Mouse (Mus musculus) kidney, embryonic 16.5 days (tissue): ENCODE data around the gene Mfsd2b. TPM values are rescaled to one million over a fixed set of nuclear protein-coding genes. Genes with fewer than 3 reads are reported as not detected.
"Not testable (repeated sequence)": the region's sequence is repeated elsewhere in the genome, so short reads cannot be mapped to it uniquely, and the experiment has no call there.

Experiments used
- ATAC-seq: fragments of 200-750 bp; cut with Nextera tagmentation; 2 replicates; pipeline ENCODE4 v1.8.0; 2017; ENCODE audit warnings: moderate TSS enrichment; ENCODE audit not compliant: low FRiP score, low TSS enrichment
- H3K27ac ChIP-seq: fragments of 300-500 bp; sonication (generic); 2 replicates; pipeline ENCODE4 v1.5.1; 2014; ENCODE audit warnings: low read length
- H3K27me3 ChIP-seq: fragments of 300-500 bp; sonication (generic); 2 replicates; pipeline ENCODE4 v1.6.1; 2014; ENCODE audit warnings: low read length, control low read depth, mixed read lengths; ENCODE audit not compliant: insufficient read depth
- H3K36me3 ChIP-seq: fragments of 300-500 bp; sonication (generic); 2 replicates; pipeline ENCODE4 v1.6.1; 2014; ENCODE audit warnings: low read length, control low read depth, mixed read lengths; ENCODE audit not compliant: insufficient read depth
- H3K4me1 ChIP-seq: fragments of 300-500 bp; sonication (generic); 2 replicates; pipeline ENCODE4 v1.6.1; 2014; ENCODE audit warnings: low read length, control low read depth, mixed read lengths; ENCODE audit not compliant: insufficient read depth
- H3K4me2 ChIP-seq: fragments of 300-500 bp; sonication (generic); replicated peaks from 2 replicates; pipeline ENCODE4 v1.6.1; 2014; ENCODE audit warnings: low read depth, low read length
- H3K4me3 ChIP-seq: fragments of 300-500 bp; sonication (generic); 2 replicates; pipeline ENCODE4 v1.5.1; 2014; ENCODE audit warnings: mild to moderate bottlenecking, low read length
- H3K9ac ChIP-seq: fragments of 300-500 bp; sonication (generic); replicated peaks from 2 replicates; pipeline ENCODE4 v1.6.1; 2014; ENCODE audit warnings: low read length
- H3K9me3 ChIP-seq: fragments of 300-500 bp; sonication (generic); 2 replicates; pipeline ENCODE4 v1.6.1; 2016; ENCODE audit warnings: low read length, control low read depth
- WGBS: fragments of 180-500 bp; shearing (Covaris S2); extraction: QIAGEN DNeasy Blood & Tissue Kit; methylation state at CpG from one replicate; pipeline ENCODE4 v1.1.7; 2014; 5-methylcytosine and 5-hydroxymethylcytosine counted together
- polyA plus RNA-seq: library from polyadenylated mRNA; unstranded; fragments of >200 nt; fragmentation: Nextera tagmentation; extraction: Ambion mirVana; gene quantifications from 2 replicates; pipeline ENCODE4 v1.2.1, GENCODE M21; 2015

Mfsd2b gene
- polyA plus RNA-seq: 0.97 and 1.0 TPM in 2 replicates

DNA sequence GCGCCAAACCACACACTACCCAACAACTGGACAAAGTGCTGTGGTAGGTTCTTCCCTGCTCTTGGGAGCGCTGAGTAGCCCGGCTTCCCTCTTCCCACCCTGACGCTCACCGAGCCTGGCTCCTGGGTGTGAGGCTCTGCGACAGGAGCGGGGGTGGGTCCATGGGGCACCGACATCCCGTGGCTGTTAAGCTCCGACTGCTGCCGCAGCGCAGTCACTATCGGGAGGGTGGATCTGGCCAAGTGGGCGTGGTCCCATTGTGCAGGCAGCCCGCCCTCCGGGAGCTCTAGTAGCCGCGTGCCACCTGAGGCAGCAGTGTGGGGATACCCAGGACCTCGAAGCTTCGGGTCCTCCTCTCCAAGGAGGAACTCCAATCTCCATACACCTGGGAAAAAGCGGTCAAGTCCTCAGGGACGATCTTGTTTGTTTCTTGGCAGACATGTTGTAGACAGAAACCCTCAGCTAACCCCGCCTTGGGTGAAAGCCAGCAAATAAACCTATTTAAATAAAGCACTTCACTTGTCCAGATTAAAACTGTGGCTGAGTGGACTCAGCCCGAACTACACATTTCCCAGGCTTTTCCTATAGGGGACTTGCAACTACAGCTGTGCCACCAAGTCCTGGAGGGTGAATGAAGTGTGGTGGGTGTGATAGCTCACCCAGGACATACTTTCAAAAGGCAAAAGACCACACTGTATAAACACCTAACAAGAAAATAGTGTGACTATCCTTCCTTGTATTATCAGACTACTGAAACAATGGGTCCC is at the start of gene Mfsd2b:
Gene Mfsd2b (minus strand): TSS at position 199 of the 767 bp plus-strand sequence.
- Histone ChIP-seq H3K9ac (peak within 1 kb of the TSS; percentile 19; the same call in 1 of the 2 replicates), H3K36me3 (peaks cover 9% of the 10 kb centered on the region), H3K4me2 (peak within 1 kb of the TSS; percentile 64), H3K4me1 (peaks cover 5% of the 10 kb centered on the region; the same call in 1 of the 2 replicates), H3K9me3 (no peaks in the 10 kb centered on the region; the same call in 1 of the 2 replicates), H3K27me3 (peaks cover 10% of the 10 kb centered on the region; the same call in 1 of the 2 replicates), H3K27ac (no peak within 1 kb of the TSS), H3K4me3 (peak within 1 kb of the TSS; percentile 33)
- WGBS: 3% methylated on average over 24 of the region's 24 CpGs
- ATAC-seq: peak; percentile 94

GRCm38 (mm10) chr12:4917805-4918591 is 43.8 kb upstream of the Mfsd2b start:
- under 1% methylated on average over 45 of the region's 48 CpGs for WGBS
- Histone ChIP-seq H3K27me3 (no peaks in the 10 kb centered on the region), H3K9ac (peak overlapping the region; percentile 99), H3K4me1 (peaks cover 10% of the 10 kb centered on the region), H3K4me2 (peak overlapping the region; percentile 79), H3K9me3 (no peaks in the 10 kb centered on the region), H3K27ac (peak overlapping the region; percentile 98), H3K4me3 (peak overlapping the region; percentile 97), H3K36me3 (no peaks in the 10 kb centered on the region)
- ATAC-seq: no peak; the same call in 1 of the 2 replicates

DNA sequence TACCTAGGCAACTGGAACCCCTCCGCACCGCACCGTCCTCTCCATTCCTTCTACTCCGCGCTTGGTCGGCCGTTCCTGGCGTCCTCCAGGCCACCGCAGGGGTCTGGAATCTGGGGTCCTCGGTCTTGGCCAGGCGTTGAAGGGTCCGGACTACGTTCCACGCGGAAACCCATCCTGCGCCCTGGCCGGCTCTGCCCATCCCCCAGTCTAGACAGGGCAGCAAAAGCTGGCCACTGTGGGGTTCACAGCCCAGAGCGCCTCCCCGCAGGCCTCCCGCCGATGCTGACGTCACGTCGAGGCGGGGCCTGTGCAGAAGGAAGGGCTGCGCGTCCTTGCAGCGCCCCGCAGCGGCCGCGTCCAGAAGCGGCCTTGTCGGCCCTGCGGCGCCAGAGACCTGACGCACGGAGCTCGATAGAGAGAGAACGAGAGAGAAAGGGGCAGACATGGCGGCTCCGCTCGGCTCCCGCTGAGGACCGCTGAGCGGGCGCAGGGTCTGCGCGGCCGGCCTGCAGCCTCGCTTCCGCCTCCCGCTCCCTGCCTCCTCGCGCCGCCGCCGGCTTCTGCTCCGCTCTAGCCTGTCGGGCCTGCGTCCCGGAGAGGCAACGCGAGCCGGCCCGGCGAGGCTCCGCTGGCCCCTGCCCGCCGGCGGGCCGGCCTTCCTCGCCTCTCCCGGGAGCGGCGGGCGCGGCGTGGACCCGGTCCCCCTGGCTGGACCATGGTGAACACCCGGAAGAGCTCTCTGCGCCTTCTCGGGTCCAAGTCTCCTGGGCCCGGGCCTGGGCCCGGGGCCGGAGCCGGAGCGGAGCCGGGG is 43.0 kb upstream of the Mfsd2b start, which contains the start of gene Atad2b:
Gene Atad2b (plus strand): TSS at position 360 of the 811 bp plus-strand sequence.
- H3K9me3 ChIP-seq: no peaks in the 10 kb centered on the region
- H3K36me3 ChIP-seq: no peaks in the 10 kb centered on the region
- peak; percentile 99 for ATAC-seq
- peak within 1 kb of the TSS; percentile 98 for H3K27ac ChIP-seq
- H3K27me3 ChIP-seq: no peaks in the 10 kb centered on the region
- H3K4me2 ChIP-seq: peak within 1 kb of the TSS; percentile 79
- peak within 1 kb of the TSS; percentile 97 for H3K4me3 ChIP-seq
- peaks cover 10% of the 10 kb centered on the region for H3K4me1 ChIP-seq
- under 1% methylated on average over 70 of the region's 89 CpGs for WGBS
- peak within 1 kb of the TSS; percentile 99 for H3K9ac ChIP-seq

DNA sequence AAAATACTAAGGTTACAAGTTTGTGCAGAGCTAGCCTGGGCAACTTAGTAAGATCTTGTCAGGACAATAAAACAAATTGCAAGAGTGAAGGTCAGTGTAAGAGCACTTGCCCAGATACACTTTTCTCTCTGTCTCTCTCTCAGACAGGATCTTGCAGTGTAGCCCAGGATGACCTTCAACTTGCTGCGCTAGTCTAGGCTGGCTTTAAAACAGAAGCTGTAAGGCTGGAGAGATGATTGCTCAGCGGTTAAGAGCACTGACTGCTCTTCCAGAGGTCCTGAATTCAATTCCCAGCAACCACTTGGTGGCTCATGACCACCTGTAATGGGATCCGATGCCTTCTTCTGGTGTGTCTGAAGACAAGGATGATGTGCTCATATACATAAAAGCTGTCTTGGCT is 40.8 kb upstream of the Mfsd2b start:
- Histone ChIP-seq H3K27ac (no peak overlapping the region), H3K4me1 (peaks cover 10% of the 10 kb centered on the region), H3K27me3 (no peaks in the 10 kb centered on the region), H3K4me3 (no peak overlapping the region), H3K9ac (no peak overlapping the region), H3K36me3 (no peaks in the 10 kb centered on the region), H3K9me3 (no peaks in the 10 kb centered on the region), H3K4me2 (no peak overlapping the region)
- WGBS: 87% methylated on average over 3 of the region's 3 CpGs
- no peak for ATAC-seq

DNA sequence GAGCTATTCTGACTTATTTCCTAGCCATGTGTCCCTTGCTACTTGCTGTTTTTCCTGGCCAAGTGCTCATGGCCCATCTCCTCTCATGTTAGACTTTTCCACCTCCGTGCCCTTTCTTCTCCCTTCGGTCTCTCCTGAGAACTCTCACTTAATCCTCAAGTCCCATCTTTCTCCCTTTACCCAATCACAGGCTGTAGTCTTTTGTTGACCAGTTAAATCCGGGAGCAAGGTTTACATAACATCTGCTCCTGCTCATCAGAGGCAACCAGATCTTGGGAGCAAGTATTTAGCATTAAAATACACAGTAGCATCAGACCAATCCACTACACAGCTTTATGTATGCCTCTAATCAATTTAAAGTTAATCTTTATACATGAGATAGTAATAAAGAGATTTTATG is 40.3 kb upstream of the Mfsd2b start:
- 63% methylated on average over 3 of the region's 3 CpGs for whole genome bisulfite sequencing
- no peaks in the 10 kb centered on the region for H3K27me3 ChIP-seq
- H3K4me1 ChIP-seq: peaks cover 5% of the 10 kb centered on the region
- H3K9ac ChIP-seq: no peak overlapping the region
- H3K4me3 ChIP-seq: no peak overlapping the region
- ATAC-seq: no peak
- H3K27ac ChIP-seq: no peak overlapping the region
- H3K4me2 ChIP-seq: no peak overlapping the region
- H3K9me3 ChIP-seq: no peaks in the 10 kb centered on the region
- no peaks in the 10 kb centered on the region for H3K36me3 ChIP-seq

DNA sequence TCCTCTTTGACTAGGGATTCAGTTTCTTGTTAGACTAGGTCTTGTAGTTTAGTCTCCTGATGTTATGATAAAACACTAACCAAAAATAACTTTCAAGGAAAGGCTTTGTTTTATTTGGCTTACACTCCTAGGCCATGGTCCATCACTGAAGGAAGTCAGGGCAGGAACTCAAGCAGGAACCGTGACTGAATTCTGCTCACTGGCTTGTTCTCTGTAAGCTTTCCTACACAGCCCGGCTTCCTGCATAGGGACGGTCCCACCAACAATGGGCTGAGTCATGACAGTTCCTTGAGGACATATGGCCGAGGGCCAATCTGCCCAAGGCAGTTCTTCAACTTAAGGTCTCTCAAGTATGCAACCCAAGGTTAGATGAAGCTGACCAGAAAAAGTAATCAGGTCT is 37.6 kb upstream of the Mfsd2b start:
- no peaks in the 10 kb centered on the region for H3K27me3 ChIP-seq
- 57% methylated on average over 4 of the region's 4 CpGs for WGBS
- H3K9me3 ChIP-seq: no peaks in the 10 kb centered on the region
- H3K4me1 ChIP-seq: no peaks in the 10 kb centered on the region
- H3K36me3 ChIP-seq: no peaks in the 10 kb centered on the region
- no peak overlapping the region for H3K9ac ChIP-seq
- no peak overlapping the region for H3K4me3 ChIP-seq
- H3K27ac ChIP-seq: no peak overlapping the region
- no peak overlapping the region for H3K4me2 ChIP-seq
- ATAC-seq: no peak

GRCm38 (mm10) chr12:4910496-4910895 is 36.3 kb upstream of the Mfsd2b start:
- not testable (repeated sequence) for H3K9ac ChIP-seq, H3K4me1 ChIP-seq, H3K27me3 ChIP-seq, ATAC-seq, H3K9me3 ChIP-seq, H3K27ac ChIP-seq, H3K4me2 ChIP-seq, H3K4me3 ChIP-seq, H3K36me3 ChIP-seq
- WGBS: 89% methylated on average over 1 of the region's 1 CpGs

DNA sequence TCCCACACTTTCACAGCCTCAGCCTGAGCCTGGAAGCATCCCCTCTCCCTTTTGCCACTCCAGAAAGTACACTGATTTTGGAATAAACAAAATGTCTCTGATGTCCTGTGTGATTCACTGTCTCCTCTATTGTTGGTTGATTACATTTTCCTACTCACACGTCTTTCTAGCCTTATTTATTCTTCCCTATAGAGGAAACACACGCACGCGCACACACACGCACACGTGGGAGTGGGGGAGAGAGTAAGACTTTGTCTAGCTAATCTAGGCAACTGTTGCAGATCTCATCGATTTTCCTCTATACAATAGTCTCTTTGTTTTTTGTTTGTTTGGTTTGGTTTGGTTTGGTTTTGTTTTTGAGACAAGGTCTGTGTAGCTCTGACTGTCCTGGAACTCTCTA is 34.2 kb upstream of the Mfsd2b start:
- no peak overlapping the region for H3K27ac ChIP-seq
- H3K4me1 ChIP-seq: no peaks in the 10 kb centered on the region
- H3K36me3 ChIP-seq: 0 out of 2 replicates have a peak, but pooled peaks cover 3% of the 10 kb centered on the region
- no peak overlapping the region for H3K9ac ChIP-seq
- no peaks in the 10 kb centered on the region for H3K9me3 ChIP-seq
- peak overlapping the region; percentile 87; the same call in 1 of the 2 replicates for H3K4me3 ChIP-seq
- H3K4me2 ChIP-seq: no peak overlapping the region
- WGBS: 87% methylated on average over 7 of the region's 7 CpGs
- no peaks in the 10 kb centered on the region for H3K27me3 ChIP-seq
- no peak for ATAC-seq
